Mouse (Mus musculus) CH12.LX (cell line): ENCODE results near the gene Rybp.

Source experiments
- CTCF ChIP-seq, 2 experiments: IDR thresholded peaks in 1 of 2; conservative IDR thresholded peaks in 1 of 2; 2 replicates each; pipeline ENCODE4 v1.5.1; 2011 to 2012; ENCODE audit warnings: low read depth in 2 of 2, low read length in 2 of 2, improper control_type of control experiment in 1 of 2, inconsistent platforms in 1 of 2, mild to moderate bottlenecking in 1 of 2, moderate library complexity in 1 of 2
- EP300 ChIP-seq: IDR thresholded peaks from 2 replicates; pipeline ENCODE4 v1.6.1; 2011; ENCODE audit warnings: low read length, improper control_type of control experiment
- MAZ ChIP-seq: IDR thresholded peaks from 2 replicates; pipeline ENCODE4 v1.6.1; 2012; ENCODE audit warnings: low read depth, mild to moderate bottlenecking, inconsistent platforms, low read length, improper control_type of control experiment, moderate library complexity
- MEF2A ChIP-seq: IDR thresholded peaks from 2 replicates; pipeline ENCODE4 v1.6.1; 2014; ENCODE audit warnings: low read depth, mild to moderate bottlenecking, inconsistent platforms, low read length, improper control_type of control experiment, borderline replicate concordance
- MXI1 ChIP-seq: IDR thresholded peaks from 2 replicates; pipeline ENCODE4 v1.6.1; 2011; ENCODE audit warnings: mild to moderate bottlenecking, low read depth, low read length, improper control_type of control experiment
- POLR2A ChIP-seq: IDR thresholded peaks from 2 replicates; pipeline ENCODE4 v1.6.1; 2011; ENCODE audit warnings: low read depth, mild to moderate bottlenecking, improper control_type of control experiment, low read length
- ZC3H11A ChIP-seq: IDR thresholded peaks from 2 replicates; pipeline ENCODE4 v1.6.1; 2012; ENCODE audit warnings: low read depth, mild to moderate bottlenecking, inconsistent platforms, low read length, improper control_type of control experiment

GRCm38 (mm10) chr6:100195091-100195490 lies 92.2 kb downstream of the Rybp start:
- TF ChIP-seq CTCF (conservative IDR thresholded peaks at IDR 0.05 in 1 of 2, IDR thresholded peaks at IDR 0.05 in 1 of 2; ENCODE audit: low read depth in 2 of 2, low read length in 2 of 2) (no peak), POLR2A (no peak), MEF2A (no peak), MXI1 (no peak), EP300 (no peak), ZC3H11A (no peak), MAZ (no peak)
